23 mouse cellular contexts compared by ENCODE assay signal in the genomic region with DNA sequence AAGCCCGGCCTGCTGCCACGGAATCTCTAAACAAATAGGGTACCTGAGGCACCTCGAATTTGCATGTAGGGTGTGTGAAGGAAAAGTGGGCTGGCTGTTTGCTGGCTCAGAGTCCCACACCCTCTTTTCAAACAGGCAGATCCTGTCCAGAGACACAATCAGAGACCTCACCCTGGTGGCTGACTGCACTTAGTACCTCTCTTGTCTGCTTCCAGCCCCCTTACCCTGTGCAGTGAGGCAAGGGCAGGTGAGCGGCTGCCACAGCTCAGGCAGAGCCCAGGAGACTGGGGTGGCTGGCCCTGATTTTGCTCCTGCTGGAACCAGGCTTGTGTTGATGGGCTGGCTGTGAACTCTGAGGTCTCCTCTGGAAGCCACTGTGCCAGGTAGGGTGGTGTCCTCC. TPM values are rescaled to one million over a fixed set of nuclear protein-coding genes. Genes with fewer than 3 reads are reported as not detected.
DNase-seq lines count a peak whose midpoint lies in the region; ATAC-seq and TF ChIP-seq lines count a peak whose summit lies in the region.
"Had no signal": no experiment of that assay in that cellular context is flagged by ENCODE, and none has a peak within 500 bp of the region (broad histone marks: within the 10 kb centered on the region; RNA-seq: fewer than 3 reads in every experiment).

A gene (plus strand): TSS at position 266 of the 400 bp plus-strand sequence.

- no peak for TF ChIP-seq CTCF in liver, postnatal 0 days (IDR thresholded peaks at IDR 0.05; ENCODE audit: low read depth)

- 65% methylated on average over 4 of the region's 4 CpGs for WGBS in liver, embryonic 13.5 days (ENCODE audit: insufficient replicate concordance)
- whole genome bisulfite sequencing in liver, postnatal 0 days (ENCODE audit: insufficient replicate concordance) = 58% methylated on average over 4 of the region's 4 CpGs
- 47% methylated on average over 4 of the region's 4 CpGs for WGBS in intestine, embryonic 15.5 days
- 47% methylated on average over 4 of the region's 4 CpGs for WGBS in limb, embryonic 15.5 days

- 0 out of 2 replicates have a peak, but pooled peaks have one; percentile 10 for ATAC-seq in liver, embryonic 13.5 days (ENCODE audit: low read depth)
- ATAC-seq in liver, postnatal 0 days = no peak
- peak; percentile 71 for ATAC-seq in intestine, embryonic 15.5 days
- 0 out of 2 replicates have a peak, but pooled peaks have one; percentile 8 for ATAC-seq in limb, embryonic 15.5 days (ENCODE audit: insufficient number of reproducible peaks, low FRiP score, low TSS enrichment, low read depth)
- ATAC-seq: forebrain, embryonic 16.5 days; lung, postnatal 0 days had no signal

- H3K9ac ChIP-seq in liver, embryonic 13.5 days = no peak within 1 kb of the TSS
- no peak within 1 kb of the TSS for H3K9ac ChIP-seq in liver, postnatal 0 days (replicated peaks)
- no peak within 1 kb of the TSS for H3K9ac ChIP-seq in intestine, embryonic 15.5 days
- no peak within 1 kb of the TSS for H3K9ac ChIP-seq in limb, embryonic 15.5 days
- H3K9ac ChIP-seq: heart, embryonic 12.5 days; hindbrain, embryonic 13.5 days; liver, embryonic 15.5 days; midbrain, embryonic 12.5 days had no signal

- no peak within 1 kb of the TSS for H3K4me2 ChIP-seq in liver, embryonic 13.5 days
- H3K4me2 ChIP-seq in liver, postnatal 0 days (ENCODE audit: low read depth, low read length) = no peak within 1 kb of the TSS
- no peak within 1 kb of the TSS for H3K4me2 ChIP-seq in intestine, embryonic 15.5 days (replicated peaks)
- H3K4me2 ChIP-seq in limb, embryonic 15.5 days = no peak within 1 kb of the TSS
- H3K4me2 ChIP-seq: heart, embryonic 12.5 days; hindbrain, embryonic 13.5 days; liver, embryonic 15.5 days; midbrain, embryonic 12.5 days had no signal

- H3K4me3 ChIP-seq in liver, embryonic 13.5 days (replicated peaks) = no peak within 1 kb of the TSS
- H3K4me3 ChIP-seq in liver, postnatal 0 days (ENCODE audit: low read depth, low read length) = no peak within 1 kb of the TSS
- H3K4me3 ChIP-seq in intestine, embryonic 15.5 days (replicated peaks) = no peak within 1 kb of the TSS
- no peak within 1 kb of the TSS for H3K4me3 ChIP-seq in limb, embryonic 15.5 days
- H3K4me3 ChIP-seq: heart, embryonic 12.5 days; hindbrain, embryonic 13.5 days; liver, embryonic 15.5 days; midbrain, embryonic 12.5 days had no signal

- H3K4me1 ChIP-seq in liver, embryonic 13.5 days (replicated peaks) = peaks cover 11% of the 10 kb centered on the region; the same call in 1 of the 2 replicates
- H3K4me1 ChIP-seq in liver, postnatal 0 days (ENCODE audit: insufficient read depth) = no peaks in the 10 kb centered on the region
- 0 out of 2 replicates have a peak, but pooled peaks cover 3% of the 10 kb centered on the region for H3K4me1 ChIP-seq in intestine, embryonic 15.5 days (replicated peaks)
- no peaks in the 10 kb centered on the region for H3K4me1 ChIP-seq in limb, embryonic 15.5 days
- H3K4me1 ChIP-seq: heart, embryonic 12.5 days; hindbrain, embryonic 13.5 days; liver, embryonic 15.5 days; midbrain, embryonic 12.5 days had no signal

- no peaks in the 10 kb centered on the region for H3K9me3 ChIP-seq in liver, embryonic 13.5 days (replicated peaks)
- H3K9me3 ChIP-seq in liver, postnatal 0 days (ENCODE audit: low read length) = no peaks in the 10 kb centered on the region
- no peaks in the 10 kb centered on the region for H3K9me3 ChIP-seq in intestine, embryonic 15.5 days
- H3K9me3 ChIP-seq in limb, embryonic 15.5 days = no peaks in the 10 kb centered on the region
- H3K9me3 ChIP-seq: heart, embryonic 12.5 days; hindbrain, embryonic 13.5 days; liver, embryonic 15.5 days; midbrain, embryonic 12.5 days had no signal

- H3K27ac ChIP-seq in liver, embryonic 13.5 days = no peak within 1 kb of the TSS
- no peak within 1 kb of the TSS for H3K27ac ChIP-seq in liver, postnatal 0 days (ENCODE audit: low read depth)
- H3K27ac ChIP-seq in intestine, embryonic 15.5 days = no peak within 1 kb of the TSS
- H3K27ac ChIP-seq in limb, embryonic 15.5 days = no peak within 1 kb of the TSS
- H3K27ac ChIP-seq: hindbrain, embryonic 13.5 days; kidney, postnatal 0 days; liver, embryonic 15.5 days; midbrain, embryonic 12.5 days had no signal

- DNase-seq in liver, embryonic 13.5 days = no peak
- DNase-seq in liver, postnatal 0 days = no peak
- DNase-seq in natural killer cell, adult 2 months (ENCODE audit: low spot score in 2 of 2) = no peak
- DNase-seq in lung, postnatal 36 days = no peak
- no peak for DNase-seq in lung, postnatal 4 days
- DNase-seq: adrenal gland, postnatal 25 days; cerebellum, adult 9-10 months; gastrocnemius, postnatal 25 days; heart, adult 18-20 months; heart, postnatal 14 days; kidney, adult 11 months; spleen, adult 18-20 months; thymus, adult 2 months; thymus, postnatal 4 days had no signal

- TF ChIP-seq EP300 in liver, postnatal 0 days (IDR thresholded peaks at IDR 0.05; ENCODE audit: low read depth) = no peak

- H3K36me3 ChIP-seq in liver, embryonic 13.5 days = no peaks in the 10 kb centered on the region
- H3K36me3 ChIP-seq in liver, postnatal 0 days (replicated peaks; ENCODE audit: insufficient read depth, low read length) = no peaks in the 10 kb centered on the region
- no peaks in the 10 kb centered on the region for H3K36me3 ChIP-seq in intestine, embryonic 15.5 days
- H3K36me3 ChIP-seq in limb, embryonic 15.5 days = no peaks in the 10 kb centered on the region
- H3K36me3 ChIP-seq: heart, embryonic 12.5 days; liver, embryonic 15.5 days; midbrain, embryonic 12.5 days had no signal

- H3K27me3 ChIP-seq in liver, embryonic 13.5 days = no peaks in the 10 kb centered on the region
- no peaks in the 10 kb centered on the region for H3K27me3 ChIP-seq in liver, postnatal 0 days (ENCODE audit: insufficient read depth, low read length)
- no peaks in the 10 kb centered on the region for H3K27me3 ChIP-seq in intestine, embryonic 15.5 days (replicated peaks)
- no peaks in the 10 kb centered on the region for H3K27me3 ChIP-seq in limb, embryonic 15.5 days
- H3K27me3 ChIP-seq: heart, embryonic 12.5 days; hindbrain, embryonic 13.5 days; liver, embryonic 15.5 days; midbrain, embryonic 12.5 days had no signal

RNA-seq across cellular contexts. Expression of the gene that starts here (rescaled TPM):
- polyA plus RNA-seq in liver, embryonic 13.5 days (2015; fragmentation: Nextera tagmentation; extraction: Ambion mirVana) = 0.05 and 0.10 TPM in 2 replicates
- polyA plus RNA-seq in liver, postnatal 0 days (2015; fragmentation: Nextera tagmentation; extraction: Ambion mirVana) = not detected in 2 replicates
- 1.8 and 2.0 TPM in 2 replicates for polyA plus RNA-seq in intestine, embryonic 15.5 days (2015; fragmentation: Nextera tagmentation; extraction: Ambion mirVana)
- polyA plus RNA-seq in limb, embryonic 15.5 days (2015; fragmentation: Nextera tagmentation; extraction: Ambion mirVana) = 2.8 and 4.1 TPM in 2 replicates

Comparison
In these comparisons a context has a peak if more than half of its experiments do, and no peak if none do; other contexts are left out.
1. Peak in ATAC-seq in liver, embryonic 13.5 days; RNA of the gene not detected or under 1 TPM.